Mouse (Mus musculus) kidney, adult 8-10 months (tissue): ENCODE results near the gene Tmem263.

ENCODE experiments used
- DNase-seq, 2 experiments: peaks; one replicate each; pipeline ENCODE4 v3.0.0; 2022

The Tmem263 gene

GRCm38 (mm10) chr10:85102247-85103084 is at the start of gene Tmem263, which contains the start of gene Fhl4:
Tmem263 (plus strand) TSS chr10:85102627.
Fhl4 (minus strand) TSS chr10:85102495.
- peak; percentile 50 for DNase-seq

- no peak for DNase-seq
Observed at GRCm38 (mm10) chr10:85054876-85055275, 47.6 kb upstream of the Tmem263 start.

GRCm38 (mm10) chr10:85071605-85072152 is 30.7 kb upstream of the Tmem263 start:
- DNase-seq, result no peak

GRCm38 (mm10) chr10:85101841-85102240 is 586 bp upstream of the Tmem263 start:
- peak; percentile 1 to 2 for DNase-seq

- DNase-seq, result peak; percentile 14 to 17
Observed at GRCm38 (mm10) chr10:85103085-85103885, 858 bp downstream of the Tmem263 start.

- DNase-seq, result no peak
Observed at GRCm38 (mm10) chr10:85114409-85114808, 12.0 kb downstream of the Tmem263 start.

- no peak for DNase-seq
Observed at GRCm38 (mm10) chr10:85125184-85125583, 22.8 kb downstream of the Tmem263 start.

- DNase-seq, result peak; percentile 98
Observed at GRCm38 (mm10) chr10:85127395-85128287, 25.2 kb downstream of the Tmem263 start, which contains the start of gene Mterf2. Mterf2 (minus strand) TSS chr10:85128027.

- peak; percentile 36 to 56 for DNase-seq
Observed at GRCm38 (mm10) chr10:85128453-85128852, 26.0 kb downstream of the Tmem263 start.

- no peak for DNase-seq
Observed at GRCm38 (mm10) chr10:85136573-85136972, 34.1 kb downstream of the Tmem263 start.

GRCm38 (mm10) chr10:85141465-85141864 is 39.0 kb downstream of the Tmem263 start:
- DNase-seq, result no peak

- no peak for DNase-seq
Observed at GRCm38 (mm10) chr10:85146282-85146681, 43.9 kb downstream of the Tmem263 start.

GRCm38 (mm10) chr10:85149226-85149625 is 46.8 kb downstream of the Tmem263 start:
- DNase-seq, result no peak

GRCm38 (mm10) chr10:85154195-85154594 is 51.8 kb downstream of the Tmem263 start:
- peak; percentile 17 to 68 for DNase-seq

GRCm38 (mm10) chr10:85157451-85157850 is 55.0 kb downstream of the Tmem263 start:
- no peak for DNase-seq

GRCm38 (mm10) chr10:85159989-85160619 is 57.7 kb downstream of the Tmem263 start:
- no peak for DNase-seq

GRCm38 (mm10) chr10:85161745-85162351 is 59.4 kb downstream of the Tmem263 start:
- peak in 1 of 2 experiments; percentile 15 for DNase-seq

GRCm38 (mm10) chr10:85164791-85165190 is 62.4 kb downstream of the Tmem263 start:
- DNase-seq, result no peak

GRCm38 (mm10) chr10:85165306-85165705 is 62.9 kb downstream of the Tmem263 start:
- DNase-seq, result no peak
